Mouse (Mus musculus) kidney, adult 2 months (tissue): ENCODE results near the gene Chmp1a. TPM values are rescaled to one million over a fixed set of nuclear protein-coding genes. Genes with fewer than 3 reads are reported as not detected.

Source experiments
- DNase-seq: peaks from one replicate; pipeline ENCODE4 v3.0.0; 2021
- H3K27ac ChIP-seq: fragments of 200-500 bp; 2 replicates; pipeline ENCODE4 v1.5.1; 2012; ENCODE audit warnings: low read depth, low read length, control low read depth, inconsistent platforms; ENCODE audit not compliant: insufficient read depth
- H3K27me3 ChIP-seq: fragments of 200-500 bp; replicated peaks from 2 replicates; pipeline ENCODE4 v1.6.1; 2012; ENCODE audit warnings: mild to moderate bottlenecking, moderate library complexity, low read length, inconsistent platforms; ENCODE audit not compliant: control insufficient read depth, insufficient read depth
- H3K36me3 ChIP-seq: fragments of 200-500 bp; 2 replicates; pipeline ENCODE4 v1.6.1; 2012; ENCODE audit warnings: mild to moderate bottlenecking, moderate library complexity, low read length, inconsistent platforms; ENCODE audit not compliant: control insufficient read depth, insufficient read depth
- H3K4me1 ChIP-seq: fragments of 200-500 bp; 2 replicates; pipeline ENCODE4 v1.6.1; 2011; ENCODE audit warnings: low read length; ENCODE audit not compliant: control insufficient read depth, insufficient read depth
- H3K4me3 ChIP-seq: fragments of 200-500 bp; 2 replicates; pipeline ENCODE4 v1.5.1; 2011; ENCODE audit warnings: mild to moderate bottlenecking, low read depth, low read length, control low read depth; ENCODE audit not compliant: insufficient read depth
- CTCF ChIP-seq: fragments of 200-500 bp; conservative IDR thresholded peaks from 2 replicates; pipeline ENCODE4 v1.5.1; 2011; ENCODE audit warnings: low read depth, mild to moderate bottlenecking, control low read depth, low read length, moderate library complexity, mixed read lengths; ENCODE audit not compliant: insufficient read depth, insufficient read length
- POLR2A ChIP-seq: fragments of 200-500 bp; IDR thresholded peaks from one replicate; pipeline ENCODE4 v1.6.1; 2011; ENCODE audit warnings: low read depth, low read length, control low read depth
- WGBS: fragments of 180-500 bp; shearing (Covaris S2); methylation state at CpG from one replicate; pipeline ENCODE4 v1.1.7; 2018; 5-methylcytosine and 5-hydroxymethylcytosine counted together
- polyA plus RNA-seq: library from polyadenylated mRNA; depleted of rRNA; stranded (reverse); fragments of >200 nt; gene quantifications from 2 replicates; pipeline ENCODE4 v1.2.3, GENCODE M21; 2012

Chmp1a gene
- polyA plus RNA-seq, 1 experiment: 99.6 TPM

GRCm38 (mm10) chr8:123252925-123253324 is 40.4 kb upstream of the Chmp1a start:
- H3K4me1 ChIP-seq: peaks cover 10% of the 10 kb centered on the region; the same call in 1 of the 2 replicates
- no peak overlapping the region for H3K27ac ChIP-seq
- TF ChIP-seq CTCF (no peak), POLR2A (no peak)
- no peaks in the 10 kb centered on the region for H3K27me3 ChIP-seq
- no peaks in the 10 kb centered on the region; the same call in 1 of the 2 replicates for H3K36me3 ChIP-seq
- no peak overlapping the region for H3K4me3 ChIP-seq
- DNase-seq: no peak
- WGBS: 28% methylated on average over 4 of the region's 4 CpGs

GRCm38 (mm10) chr8:123250940-123251339 is 38.4 kb upstream of the Chmp1a start:
- TF ChIP-seq CTCF: no peak
- no peak for TF ChIP-seq POLR2A
- Histone ChIP-seq H3K4me3 (no peak overlapping the region), H3K27ac (no peak overlapping the region), H3K36me3 (no peaks in the 10 kb centered on the region), H3K4me1 (peaks cover 10% of the 10 kb centered on the region; the same call in 1 of the 2 replicates), H3K27me3 (no peaks in the 10 kb centered on the region)
- DNase-seq: no peak
- 93% methylated on average over 5 of the region's 5 CpGs for WGBS

- Histone ChIP-seq H3K4me1 (peaks cover 9% of the 10 kb centered on the region; the same call in 1 of the 2 replicates), H3K4me3 (no peak overlapping the region), H3K27me3 (no peaks in the 10 kb centered on the region), H3K27ac (no peak overlapping the region), H3K36me3 (no peaks in the 10 kb centered on the region)
- 85% methylated on average over 8 of the region's 8 CpGs for WGBS
- DNase-seq: no peak
- TF ChIP-seq POLR2A: no peak
Measured at GRCm38 (mm10) chr8:123248596-123248995, 36.0 kb upstream of the Chmp1a start.

- H3K4me3 ChIP-seq: no peak overlapping the region
- no peak for DNase-seq
- no peak overlapping the region for H3K27ac ChIP-seq
- no peaks in the 10 kb centered on the region for H3K36me3 ChIP-seq
- over 99% methylated on average over 6 of the region's 6 CpGs for WGBS
- H3K27me3 ChIP-seq: no peaks in the 10 kb centered on the region
- TF ChIP-seq CTCF (no peak), POLR2A (no peak)
- H3K4me1 ChIP-seq: peaks cover 5% of the 10 kb centered on the region; the same call in 1 of the 2 replicates
Measured at GRCm38 (mm10) chr8:123247748-123248147, 35.2 kb upstream of the Chmp1a start.

- H3K27me3 ChIP-seq: no peaks in the 10 kb centered on the region
- no peak overlapping the region for H3K4me3 ChIP-seq
- TF ChIP-seq POLR2A: no peak
- TF ChIP-seq CTCF: no peak
- 87% methylated on average over 12 of the region's 12 CpGs for WGBS
- H3K27ac ChIP-seq: no peak overlapping the region
- DNase-seq: no peak
- H3K36me3 ChIP-seq: no peaks in the 10 kb centered on the region
- H3K4me1 ChIP-seq: peaks cover 5% of the 10 kb centered on the region; the same call in 1 of the 2 replicates
Measured at GRCm38 (mm10) chr8:123245543-123245942, 33.0 kb upstream of the Chmp1a start.

GRCm38 (mm10) chr8:123244382-123244781 is 31.8 kb upstream of the Chmp1a start:
- Histone ChIP-seq H3K4me1 (peaks cover 5% of the 10 kb centered on the region; the same call in 1 of the 2 replicates), H3K27ac (peak overlapping the region; percentile 51; the same call in 1 of the 2 replicates), H3K4me3 (no peak overlapping the region), H3K36me3 (no peaks in the 10 kb centered on the region), H3K27me3 (no peaks in the 10 kb centered on the region)
- WGBS: 71% methylated on average over 4 of the region's 4 CpGs
- peak; percentile 87 for DNase-seq
- TF ChIP-seq POLR2A: no peak
- no peak for TF ChIP-seq CTCF

GRCm38 (mm10) chr8:123243053-123243452 is 30.5 kb upstream of the Chmp1a start:
- H3K36me3 ChIP-seq: no peaks in the 10 kb centered on the region
- WGBS: 73% methylated on average over 11 of the region's 11 CpGs
- peaks cover 5% of the 10 kb centered on the region; the same call in 1 of the 2 replicates for H3K4me1 ChIP-seq
- no peak for TF ChIP-seq POLR2A
- peak; percentile 69 for TF ChIP-seq CTCF
- H3K4me3 ChIP-seq: no peak overlapping the region
- DNase-seq: peak; percentile 22
- no peak overlapping the region for H3K27ac ChIP-seq
- no peaks in the 10 kb centered on the region for H3K27me3 ChIP-seq
